Mouse (Mus musculus) erythroblast, embryonic 14.5 days (primary cell): Measurements from ENCODE around the gene Casp9.

ENCODE experiments used
- GATA1 ChIP-seq: IDR thresholded peaks from 2 replicates; pipeline ENCODE4 v1.6.1; 2012; ENCODE audit warnings: low read length, inconsistent platforms, mixed read lengths
- TAL1 ChIP-seq: IDR thresholded peaks from 3 replicates; pipeline ENCODE4 v1.6.1; 2012; ENCODE audit warnings: low read length, inconsistent platforms, mixed read lengths

DNA sequence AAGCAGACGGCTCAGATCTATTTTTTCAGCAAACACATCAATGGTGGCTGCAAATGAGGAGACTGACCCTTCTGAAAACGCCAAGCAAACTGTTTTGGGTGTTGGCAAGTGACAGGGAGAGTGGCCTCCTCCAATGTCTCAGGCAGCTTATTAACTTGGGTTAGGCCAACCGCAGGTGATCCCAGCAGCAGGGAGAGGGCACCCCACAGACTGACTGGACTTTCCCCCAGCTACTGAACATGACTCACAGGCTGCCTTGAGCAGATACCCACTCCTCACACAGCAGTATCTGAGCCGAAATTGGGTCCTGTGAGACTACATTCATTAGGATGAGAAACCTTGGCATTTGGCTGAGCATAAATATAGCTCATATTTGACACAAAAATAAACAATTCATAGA is 32.5 kb upstream of the Casp9 start:
- TF ChIP-seq TAL1 (no peak), GATA1 (no peak)
